Mouse (Mus musculus): ENCODE data around the gene Creb5.

GRCm38 (mm10) chr6:53514862-53515261, 227.8 kb downstream of the Creb5 start:
- TF ChIP-seq CTCF (IDR thresholded peaks at IDR 0.05; ENCODE audit: insufficient read depth, low read length): no peak
- TF ChIP-seq POLR2A (IDR thresholded peaks at IDR 0.05; ENCODE audit: borderline replicate concordance, extremely low read depth, low read depth, low read length): no peak

Data from lung, adult 2 months (tissue).